Mouse (Mus musculus) thymus, postnatal 25 days (tissue): ENCODE results near the gene Sox8.

ENCODE experiments used
- DNase-seq: peaks from one replicate; pipeline ENCODE4 v3.0.0; 2022

The Sox8 gene

DNA sequence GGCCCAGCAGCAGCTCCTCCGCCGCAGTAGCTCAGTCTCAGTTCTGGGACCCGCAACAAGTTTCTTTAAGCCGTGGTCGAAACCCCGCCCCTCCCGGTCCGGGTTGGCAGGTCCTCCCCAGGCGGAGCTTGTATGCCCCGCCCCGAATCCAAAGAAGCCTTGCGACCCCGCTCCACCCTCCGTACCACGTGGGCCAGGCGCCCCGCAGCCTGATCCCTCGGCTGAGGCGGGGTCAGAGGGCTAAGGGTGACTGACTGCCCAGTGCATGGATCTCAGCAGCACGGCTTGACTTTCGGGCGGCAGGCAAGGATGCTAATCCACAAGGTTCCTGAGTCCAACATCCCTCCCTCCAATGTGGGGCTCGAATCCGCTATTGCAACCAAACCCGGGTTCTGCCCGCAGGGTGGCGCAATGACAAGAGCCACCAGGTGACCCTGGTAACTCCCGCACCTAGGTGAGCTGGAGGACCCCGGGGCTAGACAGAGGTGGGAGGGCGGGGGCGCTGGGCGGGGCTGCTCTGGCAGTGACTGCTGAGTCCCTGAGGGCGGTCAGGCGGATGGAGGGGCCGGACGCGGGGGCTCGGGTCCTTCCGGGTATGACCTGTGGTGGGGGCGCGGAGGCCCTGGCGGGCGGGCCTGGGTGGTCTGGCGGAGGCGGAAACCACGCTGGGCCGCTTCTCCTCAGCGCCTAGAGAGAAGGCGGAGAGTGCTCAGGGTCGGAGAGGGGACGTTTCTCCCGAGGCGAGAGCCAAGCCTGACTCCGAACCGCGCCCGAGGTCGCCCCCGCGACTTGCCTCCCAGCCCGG, at the start of gene Sox8:
Gene Sox8 (minus strand): TSS at position 39 of the 805 bp plus-strand sequence.
- peak; percentile 67 for DNase-seq

DNA sequence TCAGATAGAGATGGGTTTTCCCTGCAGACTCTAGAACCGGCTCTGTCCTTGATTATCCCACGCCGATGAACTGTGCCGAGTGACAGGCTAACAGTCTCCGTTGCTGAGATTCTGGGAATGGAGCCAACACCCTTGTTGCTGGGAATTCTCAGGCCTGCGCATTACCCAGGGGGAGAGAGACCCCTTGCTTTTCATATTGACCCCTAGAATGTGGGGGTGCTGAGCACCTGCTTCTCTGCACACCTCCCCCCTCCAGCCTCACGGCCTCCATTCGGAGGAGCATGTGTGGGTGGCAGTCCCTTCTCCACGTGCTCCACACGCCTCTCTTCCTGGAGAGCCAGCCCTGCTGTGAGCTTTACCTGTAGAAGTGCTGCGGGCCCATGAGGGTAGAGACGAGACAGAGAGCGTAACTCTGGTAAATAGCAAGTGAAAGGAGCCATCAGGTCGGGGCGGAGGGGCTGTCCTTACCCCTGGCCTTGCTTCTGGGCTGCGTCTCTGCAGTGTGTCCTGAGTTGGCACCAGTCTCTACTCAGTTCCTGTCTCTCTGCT, 48.1 kb upstream of the Sox8 start:
- no peak for DNase-seq

GRCm38 (mm10) chr17:25614723-25615510, 44.4 kb upstream of the Sox8 start:
- DNase-seq: no peak

DNA sequence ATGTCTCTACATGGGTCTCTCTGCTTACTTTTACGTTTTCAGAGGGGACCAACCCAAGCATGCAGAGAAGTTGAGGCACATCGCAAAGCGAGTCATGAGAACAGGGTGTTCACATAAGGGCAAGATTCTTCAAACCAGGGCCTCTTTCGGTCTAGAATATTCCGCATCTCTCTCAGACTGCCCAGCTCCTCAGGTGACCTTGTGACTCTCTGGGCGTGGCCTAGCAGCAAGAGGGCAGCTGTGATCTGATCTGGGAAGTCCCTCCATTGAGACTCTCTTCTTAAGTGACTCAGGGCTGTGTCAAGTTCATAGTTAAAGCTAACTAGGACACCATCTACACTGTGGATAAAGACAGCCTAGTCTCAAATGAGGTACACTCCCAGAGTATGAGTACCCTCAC, 42.8 kb upstream of the Sox8 start:
- no peak for DNase-seq

GRCm38 (mm10) chr17:25612537-25612936, 42.1 kb upstream of the Sox8 start:
- no peak for DNase-seq

GRCm38 (mm10) chr17:25610151-25610550, 39.7 kb upstream of the Sox8 start:
- peak; percentile 32 for DNase-seq

- DNase-seq: no peak
These were observed 39.0 kb upstream of the Sox8 start for GRCm38 (mm10) chr17:25609506-25609828.

GRCm38 (mm10) chr17:25608821-25609505, 38.5 kb upstream of the Sox8 start:
- DNase-seq: peak; percentile 11

DNA sequence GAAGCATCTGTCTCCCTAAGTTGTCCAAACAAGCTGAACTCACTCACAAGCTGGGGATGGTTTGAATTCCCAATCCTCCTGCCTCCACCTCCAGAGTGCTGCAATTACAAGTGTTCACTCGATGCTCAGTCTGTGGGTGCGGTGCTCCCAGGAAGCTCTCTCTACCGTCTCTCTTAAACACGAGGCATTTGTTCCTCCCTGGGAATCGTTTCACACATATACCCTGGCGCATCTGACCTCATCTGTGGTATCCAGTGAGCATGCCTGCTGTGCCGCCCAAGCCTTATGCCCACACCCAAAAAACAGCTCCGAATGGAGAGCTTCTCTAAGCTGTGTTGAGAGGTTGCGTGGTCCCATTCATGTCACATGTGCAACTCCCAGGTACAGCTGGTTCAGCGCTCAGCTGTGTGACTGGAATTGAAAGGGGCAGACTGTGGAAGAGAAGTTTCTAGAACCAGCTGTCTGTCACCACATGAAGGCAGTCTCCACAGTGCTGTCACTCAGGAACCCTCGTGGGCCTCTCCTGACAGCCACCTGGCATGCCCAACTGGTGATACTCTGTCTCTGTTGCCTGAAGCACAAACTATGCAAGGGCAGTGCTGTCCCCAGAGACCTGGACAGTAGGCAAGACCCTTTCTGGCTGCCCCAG, 37.8 kb upstream of the Sox8 start:
- DNase-seq: peak; percentile 60

GRCm38 (mm10) chr17:25604234-25604633, 33.7 kb upstream of the Sox8 start:
- no peak for DNase-seq

GRCm38 (mm10) chr17:25602366-25602765, 31.9 kb upstream of the Sox8 start:
- peak; percentile 31 for DNase-seq

- no peak for DNase-seq
These were observed 27.1 kb upstream of the Sox8 start for GRCm38 (mm10) chr17:25597537-25597936.

DNA sequence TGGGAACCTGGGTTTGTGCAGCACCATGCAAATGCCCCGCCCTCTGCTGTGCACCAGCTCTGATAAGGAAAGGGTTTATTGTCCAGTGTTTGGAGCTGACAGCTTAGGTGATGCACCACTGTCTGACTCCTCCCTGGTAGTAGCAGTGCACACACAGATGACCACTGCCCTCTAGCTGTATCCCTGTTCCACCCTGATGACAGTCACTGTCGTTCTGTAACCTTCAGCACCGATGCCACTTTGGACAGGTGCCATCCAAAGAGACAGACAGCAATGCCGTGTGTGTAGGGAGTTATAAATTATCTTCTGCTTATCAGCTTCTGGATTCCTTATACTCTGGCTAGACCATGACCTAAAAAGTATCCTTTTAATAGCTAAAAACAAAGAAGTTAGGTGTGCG, 25.0 kb upstream of the Sox8 start:
- no peak for DNase-seq

- no peak for DNase-seq
These were observed 23.1 kb upstream of the Sox8 start for GRCm38 (mm10) chr17:25593411-25594261.

- DNase-seq: no peak
These were observed 21.9 kb upstream of the Sox8 start for GRCm38 (mm10) chr17:25592336-25592735.

- DNase-seq: no peak
These were observed 20.5 kb upstream of the Sox8 start for GRCm38 (mm10) chr17:25590985-25591384.

- no peak for DNase-seq
These were observed 19.6 kb upstream of the Sox8 start for GRCm38 (mm10) chr17:25590068-25590467.

DNA sequence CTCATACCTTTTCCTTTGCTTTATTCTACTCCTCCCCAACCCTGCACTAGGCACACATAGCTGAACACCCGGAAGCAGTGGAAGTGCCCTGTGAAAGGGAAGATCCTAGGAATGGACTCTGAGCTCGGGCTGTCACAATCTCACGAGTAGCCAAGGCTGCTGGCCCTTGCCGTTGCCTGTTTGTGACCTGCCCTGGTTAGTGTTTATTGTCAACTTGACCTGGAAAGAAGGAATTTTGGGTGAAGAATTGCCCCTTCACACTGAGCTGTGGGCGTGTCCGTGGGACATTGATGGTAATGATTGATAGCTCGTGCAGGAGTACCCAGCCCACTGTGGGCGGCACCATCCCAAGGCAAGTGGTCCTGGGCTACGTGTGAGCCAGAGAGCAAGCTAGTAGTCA, 14.2 kb upstream of the Sox8 start:
- DNase-seq: no peak

DNA sequence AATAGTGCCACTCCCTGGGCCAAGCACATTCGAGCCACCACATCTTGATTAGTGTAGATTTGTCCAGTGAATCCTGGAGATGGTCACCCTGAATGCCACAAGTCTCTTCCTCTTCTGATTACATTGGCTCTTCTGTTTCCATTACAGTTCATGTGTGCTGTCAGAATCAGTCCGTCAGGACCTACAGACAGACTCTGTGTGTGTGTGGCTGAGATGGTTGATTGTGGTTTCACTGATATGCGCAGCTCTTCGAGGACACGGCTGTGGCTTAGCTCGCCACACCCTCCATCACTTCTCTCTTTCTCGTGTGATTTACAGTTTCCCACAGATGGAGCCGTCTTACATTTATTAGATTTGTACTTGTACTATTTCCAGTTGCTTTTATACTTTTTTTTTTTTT, 13.4 kb upstream of the Sox8 start:
- no peak for DNase-seq

- no peak for DNase-seq
These were observed 12.6 kb upstream of the Sox8 start for GRCm38 (mm10) chr17:25583099-25583498.

GRCm38 (mm10) chr17:25582076-25582475, 11.6 kb upstream of the Sox8 start:
- no peak for DNase-seq
